Mouse (Mus musculus): ENCODE data around the gene Dnmt3l. TPM values are rescaled to one million over a fixed set of nuclear protein-coding genes. Genes with fewer than 3 reads are reported as not detected.

The Dnmt3l gene
- polyA plus RNA-seq, 1 experiment from 2014 or later, result 0.44 TPM

GRCm38 (mm10) chr10:78067226-78067625 lies 25.5 kb downstream of the Dnmt3l start:
- Histone ChIP-seq H3K4me3 (no peak overlapping the region), H3K9ac (no peak overlapping the region), H3K4me1 (0 out of 2 replicates have a peak, but pooled peaks cover 6% of the 10 kb centered on the region), H3K27ac (no peak overlapping the region), H3K4me2 (no peak overlapping the region), H3K9me3 (no peaks in the 10 kb centered on the region), H3K27me3 (peaks cover 32% of the 10 kb centered on the region), H3K36me3 (no peaks in the 10 kb centered on the region)
- no peak for ATAC-seq (ENCODE audit: insufficient number of reproducible peaks, insufficient read depth, low FRiP score, low TSS enrichment, low read depth)
- 41% methylated on average over 4 of the region's 4 CpGs for WGBS

- 0 out of 2 replicates have a peak, but pooled peaks cover 6% of the 10 kb centered on the region for H3K4me1 ChIP-seq
- H3K36me3 ChIP-seq, result no peaks in the 10 kb centered on the region
- peak overlapping the region; percentile 75; the same call in 1 of the 2 replicates for H3K9ac ChIP-seq
- ATAC-seq (ENCODE audit: insufficient number of reproducible peaks, insufficient read depth, low FRiP score, low TSS enrichment, low read depth), result no peak
- H3K27ac ChIP-seq, result no peak overlapping the region
- WGBS, result 22% methylated on average over 11 of the region's 11 CpGs
- H3K9me3 ChIP-seq, result no peaks in the 10 kb centered on the region
- peak overlapping the region; percentile 66 for H3K4me3 ChIP-seq
- H3K27me3 ChIP-seq, result peaks cover 32% of the 10 kb centered on the region
- H3K4me2 ChIP-seq, result peak overlapping the region; percentile 97
Measured at GRCm38 (mm10) chr10:78068541-78068940, 26.8 kb downstream of the Dnmt3l start.

DNA sequence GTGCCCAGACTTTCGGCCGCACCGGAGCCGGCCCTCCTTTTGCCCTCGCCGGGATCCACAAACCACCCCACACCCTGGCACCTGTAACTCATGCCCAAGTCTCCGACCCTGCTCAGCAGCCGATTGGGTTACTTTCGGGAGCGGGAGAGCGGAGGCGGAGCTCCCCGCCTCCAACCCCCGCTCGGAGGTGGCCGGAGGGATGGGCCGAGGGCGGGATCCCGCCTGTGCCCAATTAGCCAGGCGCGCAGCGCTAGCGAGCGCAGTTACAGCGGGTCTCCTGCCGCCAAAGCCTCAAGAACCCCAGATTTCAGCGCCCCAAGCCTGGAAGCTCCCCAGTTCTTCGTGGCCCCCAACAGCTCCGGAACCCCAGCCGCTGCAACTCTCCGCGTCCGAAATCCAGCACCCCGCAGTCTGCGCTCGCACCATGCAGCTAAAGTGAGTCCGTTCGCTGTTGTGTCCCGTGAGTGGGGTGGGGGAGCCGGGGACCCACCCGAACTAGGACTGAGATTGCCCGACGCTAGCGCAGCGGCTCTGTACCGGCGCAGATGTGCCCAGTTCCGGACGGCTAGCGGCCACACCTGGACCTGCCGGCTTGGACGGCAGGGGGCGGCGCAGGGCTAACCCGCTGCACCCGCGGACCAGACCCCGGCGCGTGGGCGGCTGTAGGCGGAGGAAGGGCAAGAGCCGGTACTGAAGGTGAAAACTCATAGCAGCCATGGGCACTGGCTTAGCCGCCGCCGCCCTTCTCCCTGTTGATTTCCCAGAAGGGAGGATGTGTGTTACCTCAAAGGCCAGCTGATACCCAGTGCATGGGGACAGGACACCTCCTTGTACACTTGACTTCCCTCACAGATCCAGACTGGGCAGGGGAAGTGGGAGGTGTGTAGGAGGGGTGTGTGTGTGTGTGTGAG lies 27.6 kb downstream of the Dnmt3l start, which contains the start of gene Icosl:
Gene Icosl, plus strand, starts transcription at position 202 of the 911 bp plus-strand sequence.
- ATAC-seq (ENCODE audit: insufficient number of reproducible peaks, insufficient read depth, low FRiP score, low TSS enrichment, low read depth), result peak; percentile 78
- peak within 1 kb of the TSS; percentile 75 for H3K9ac ChIP-seq
- H3K36me3 ChIP-seq, result no peaks in the 10 kb centered on the region
- under 1% methylated on average over 61 of the region's 66 CpGs for WGBS
- peak within 1 kb of the TSS; percentile 97 for H3K4me2 ChIP-seq
- no peaks in the 10 kb centered on the region for H3K9me3 ChIP-seq
- peak within 1 kb of the TSS; percentile 66 for H3K4me3 ChIP-seq
- H3K27ac ChIP-seq, result peak within 1 kb of the TSS; percentile 29; the same call in 1 of the 2 replicates
- H3K4me1 ChIP-seq, result 0 out of 2 replicates have a peak, but pooled peaks cover 6% of the 10 kb centered on the region
- peaks cover 32% of the 10 kb centered on the region for H3K27me3 ChIP-seq

GRCm38 (mm10) chr10:78074151-78074550 lies 32.4 kb downstream of the Dnmt3l start:
- 0 out of 2 replicates have a peak, but pooled peaks cover 6% of the 10 kb centered on the region for H3K4me1 ChIP-seq
- no peaks in the 10 kb centered on the region for H3K36me3 ChIP-seq

GRCm38 (mm10) chr10:78074977-78075376 lies 33.2 kb downstream of the Dnmt3l start:
- H3K9me3 ChIP-seq, result no peaks in the 10 kb centered on the region
- H3K9ac ChIP-seq, result no peak overlapping the region
- ATAC-seq (ENCODE audit: insufficient number of reproducible peaks, insufficient read depth, low FRiP score, low TSS enrichment, low read depth), result no peak
- H3K27me3 ChIP-seq, result peaks cover 9% of the 10 kb centered on the region
- no peaks in the 10 kb centered on the region for H3K36me3 ChIP-seq
- H3K27ac ChIP-seq, result no peak overlapping the region
- H3K4me2 ChIP-seq, result no peak overlapping the region
- no peak overlapping the region for H3K4me3 ChIP-seq
- 80% methylated on average over 11 of the region's 11 CpGs for WGBS
- H3K4me1 ChIP-seq, result 0 out of 2 replicates have a peak, but pooled peaks cover 2% of the 10 kb centered on the region

More at GRCm38 (mm10) chr10:78074151-78074550, 32.4 kb downstream of the Dnmt3l start:
- ATAC-seq (ENCODE audit: insufficient number of reproducible peaks, insufficient read depth, low FRiP score, low TSS enrichment, low read depth), result no peak
- Histone ChIP-seq H3K4me3 (no peak overlapping the region), H3K4me2 (no peak overlapping the region), H3K27me3 (peaks cover 14% of the 10 kb centered on the region), H3K9me3 (no peaks in the 10 kb centered on the region), H3K9ac (no peak overlapping the region), H3K27ac (no peak overlapping the region)
- WGBS, result 66% methylated on average over 4 of the region's 4 CpGs

- Histone ChIP-seq H3K27ac (no peak overlapping the region), H3K4me1 (no peaks in the 10 kb centered on the region), H3K9me3 (no peaks in the 10 kb centered on the region), H3K9ac (no peak overlapping the region), H3K36me3 (no peaks in the 10 kb centered on the region), H3K4me2 (no peak overlapping the region), H3K4me3 (no peak overlapping the region), H3K27me3 (no peaks in the 10 kb centered on the region)
- WGBS, result 78% methylated on average over 9 of the region's 9 CpGs
- ATAC-seq (ENCODE audit: insufficient number of reproducible peaks, insufficient read depth, low FRiP score, low TSS enrichment, low read depth), result no peak
Measured at GRCm38 (mm10) chr10:78077862-78078261, 36.1 kb downstream of the Dnmt3l start.

DNA sequence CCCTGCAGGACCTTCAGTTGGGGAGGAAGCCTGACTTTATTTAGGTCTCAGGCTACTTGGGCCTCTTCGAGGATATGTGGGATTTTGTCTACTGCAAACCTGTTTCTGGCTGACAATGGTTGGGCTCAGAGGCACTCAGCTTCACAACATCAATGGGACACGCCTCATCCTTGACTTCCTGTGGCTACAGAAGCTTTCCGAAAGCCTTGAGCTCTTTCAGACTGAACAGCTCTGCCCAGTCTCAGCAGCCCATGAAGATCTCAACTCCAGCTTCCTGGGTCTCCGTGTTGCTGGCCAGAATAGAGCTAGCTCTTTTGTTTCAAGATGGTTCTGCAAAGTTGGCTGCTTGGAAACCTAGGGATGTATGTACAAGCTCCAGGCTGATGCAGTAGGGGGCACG lies 36.5 kb downstream of the Dnmt3l start:
- no peaks in the 10 kb centered on the region for H3K4me1 ChIP-seq
- ATAC-seq (ENCODE audit: insufficient number of reproducible peaks, insufficient read depth, low FRiP score, low TSS enrichment, low read depth), result no peak
- no peaks in the 10 kb centered on the region for H3K36me3 ChIP-seq
- no peaks in the 10 kb centered on the region for H3K9me3 ChIP-seq
- no peaks in the 10 kb centered on the region for H3K27me3 ChIP-seq
- no peak overlapping the region for H3K27ac ChIP-seq
- 80% methylated on average over 5 of the region's 5 CpGs for WGBS
- H3K4me3 ChIP-seq, result no peak overlapping the region
- no peak overlapping the region for H3K9ac ChIP-seq
- no peak overlapping the region for H3K4me2 ChIP-seq

- Histone ChIP-seq H3K36me3 (no peaks in the 10 kb centered on the region), H3K9ac (no peak overlapping the region), H3K9me3 (no peaks in the 10 kb centered on the region), H3K27me3 (no peaks in the 10 kb centered on the region), H3K4me1 (no peaks in the 10 kb centered on the region), H3K4me2 (no peak overlapping the region), H3K4me3 (no peak overlapping the region), H3K27ac (no peak overlapping the region)
- WGBS, result 70% methylated on average over 4 of the region's 4 CpGs
- 0 out of 2 replicates have a peak, but pooled peaks have one; percentile 29 for ATAC-seq (ENCODE audit: insufficient number of reproducible peaks, insufficient read depth, low FRiP score, low TSS enrichment, low read depth)
Measured at GRCm38 (mm10) chr10:78079955-78080591, 38.3 kb downstream of the Dnmt3l start.

DNA sequence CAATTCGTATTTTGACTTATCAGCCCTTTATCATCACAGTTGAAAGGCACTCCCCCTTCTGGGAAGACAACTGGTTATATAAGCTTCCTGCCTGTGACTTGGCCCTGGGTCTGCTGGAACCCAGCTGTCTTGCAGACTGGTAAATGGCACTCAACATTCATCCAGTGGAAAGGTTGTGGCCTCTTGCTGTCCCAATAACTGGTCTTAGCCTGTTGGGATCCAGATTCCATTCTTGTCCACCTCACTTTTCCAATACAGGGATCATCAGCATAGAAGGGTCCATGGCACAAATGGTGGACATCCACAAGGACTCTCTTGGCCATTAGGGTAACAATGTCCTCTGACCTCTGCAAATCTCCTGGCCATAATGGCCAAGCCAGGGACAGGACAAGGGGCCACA lies 42.3 kb downstream of the Dnmt3l start:
- Histone ChIP-seq H3K4me1 (no peaks in the 10 kb centered on the region), H3K4me2 (no peak overlapping the region), H3K27ac (no peak overlapping the region), H3K36me3 (no peaks in the 10 kb centered on the region), H3K4me3 (no peak overlapping the region), H3K9me3 (no peaks in the 10 kb centered on the region), H3K27me3 (no peaks in the 10 kb centered on the region), H3K9ac (no peak overlapping the region)
- no peak for ATAC-seq (ENCODE audit: insufficient number of reproducible peaks, insufficient read depth, low FRiP score, low TSS enrichment, low read depth)
- WGBS, result 57% methylated on average over 1 of the region's 1 CpGs

DNA sequence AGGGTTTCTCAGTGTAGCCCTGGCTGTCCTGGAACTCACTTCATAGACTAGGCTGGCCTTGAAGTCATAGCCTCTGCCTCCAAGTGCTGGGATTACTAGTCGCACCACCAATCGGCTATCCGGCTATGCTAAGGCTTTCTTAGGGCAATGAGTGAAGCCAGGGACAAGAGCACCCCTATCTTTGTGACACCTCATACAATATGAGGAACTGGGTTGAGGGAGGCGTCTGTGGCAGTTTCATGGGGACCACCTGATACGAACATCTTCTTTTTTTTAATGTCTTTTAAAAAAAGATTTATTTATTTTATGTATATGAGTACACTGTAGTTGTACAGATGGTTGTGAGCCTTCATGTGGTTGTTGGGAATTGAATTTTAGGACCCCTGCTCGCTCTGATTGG lies 44.0 kb downstream of the Dnmt3l start:
- 95% methylated on average over 6 of the region's 6 CpGs for WGBS
- Histone ChIP-seq H3K4me3 (no peak overlapping the region), H3K9ac (no peak overlapping the region), H3K4me2 (no peak overlapping the region), H3K27me3 (no peaks in the 10 kb centered on the region), H3K27ac (no peak overlapping the region), H3K9me3 (no peaks in the 10 kb centered on the region), H3K4me1 (no peaks in the 10 kb centered on the region; the same call in 1 of the 2 replicates), H3K36me3 (no peaks in the 10 kb centered on the region)
- ATAC-seq (ENCODE audit: insufficient number of reproducible peaks, insufficient read depth, low FRiP score, low TSS enrichment, low read depth), result no peak

GRCm38 (mm10) chr10:78086444-78087061 lies 44.8 kb downstream of the Dnmt3l start:
- Histone ChIP-seq H3K4me1 (no peaks in the 10 kb centered on the region; the same call in 1 of the 2 replicates), H3K4me3 (no peak overlapping the region), H3K27ac (no peak overlapping the region), H3K4me2 (no peak overlapping the region), H3K9me3 (no peaks in the 10 kb centered on the region), H3K9ac (no peak overlapping the region), H3K27me3 (no peaks in the 10 kb centered on the region), H3K36me3 (no peaks in the 10 kb centered on the region)
- ATAC-seq (ENCODE audit: insufficient number of reproducible peaks, insufficient read depth, low FRiP score, low TSS enrichment, low read depth), result no peak
- 82% methylated on average over 10 of the region's 10 CpGs for WGBS

Measured in embryonic facial prominence, embryonic 13.5 days (tissue).